Mouse (Mus musculus) C2C12 (cell line): Measurements from ENCODE around the gene Slc22a15.

Source experiments
- CTCF ChIP-seq: IDR thresholded peaks from one replicate; pipeline ENCODE4 v1.5.1; 2011; ENCODE audit not compliant: control insufficient read depth, insufficient read depth, insufficient read length
- MAX ChIP-seq: IDR thresholded peaks from one replicate; pipeline ENCODE4 v1.6.1; 2011; ENCODE audit warnings: mild to moderate bottlenecking, control low read depth
- MYOD1 ChIP-seq: IDR thresholded peaks from one replicate; pipeline ENCODE4 v1.6.1; 2011; ENCODE audit warnings: low read depth; ENCODE audit not compliant: control insufficient read depth, insufficient read length

- no peak for TF ChIP-seq MYOD1
- no peak for TF ChIP-seq CTCF
- no peak for TF ChIP-seq MAX
These were observed 87.7 kb downstream of the Slc22a15 start for GRCm38 (mm10) chr3:101836532-101836931.
